Mouse (Mus musculus) hindbrain, embryonic 10.5 days (tissue): ENCODE measurements around the gene Pcdh8. TPM values are rescaled to one million over a fixed set of nuclear protein-coding genes. Genes with fewer than 3 reads are reported as not detected.

Experiments used
- DNase-seq: peaks from one replicate; pipeline ENCODE4 v3.0.0-alpha.2; 2017; ENCODE audit warnings: low spot score
- H3K27ac ChIP-seq: fragments of 300-500 bp; sonication (generic); 2 replicates; pipeline ENCODE4 v1.5.1; 2016; ENCODE audit warnings: mild to moderate bottlenecking, moderate library complexity
- H3K27me3 ChIP-seq: fragments of 300-500 bp; sonication (generic); 2 replicates; pipeline ENCODE4 v1.6.1; 2016; ENCODE audit warnings: mild to moderate bottlenecking; ENCODE audit not compliant: poor library complexity, insufficient read depth, severe bottlenecking
- H3K36me3 ChIP-seq: fragments of 300-500 bp; sonication (generic); 2 replicates; pipeline ENCODE4 v1.6.1; 2016; ENCODE audit warnings: mild to moderate bottlenecking, moderate library complexity
- H3K4me1 ChIP-seq: fragments of 300-500 bp; sonication (generic); replicated peaks from 2 replicates; pipeline ENCODE4 v1.6.1; 2016; ENCODE audit warnings: mild to moderate bottlenecking
- H3K4me3 ChIP-seq: fragments of 300-500 bp; sonication (generic); 2 replicates; pipeline ENCODE4 v1.5.1; 2016; ENCODE audit warnings: mild to moderate bottlenecking, moderate library complexity
- H3K9me3 ChIP-seq: fragments of 300-500 bp; sonication (generic); 2 replicates; pipeline ENCODE4 v1.6.1; 2016; ENCODE audit warnings: mild to moderate bottlenecking, moderate library complexity
- WGBS: fragments of 180-500 bp; shearing (Covaris S2); methylation state at CpG from one replicate; pipeline ENCODE4 v1.1.7; 2016; 5-methylcytosine and 5-hydroxymethylcytosine counted together
- polyA plus RNA-seq: library from polyadenylated mRNA; unstranded; fragments of >200 nt; fragmentation: Nextera tagmentation; extraction: Ambion mirVana; gene quantifications from 2 replicates; pipeline ENCODE4 v1.2.1, GENCODE M21; 2016

Gene Pcdh8
- polyA plus RNA-seq, 1 experiment from 2014 or later = 41.3 TPM

GRCm38 (mm10) chr14:79771802-79772511, 845 bp upstream of the Pcdh8 start:
- WGBS = 1% methylated on average over 20 of the region's 20 CpGs
- peak overlapping the region; percentile 85 for H3K27ac ChIP-seq
- peaks cover 26% of the 10 kb centered on the region for H3K36me3 ChIP-seq
- H3K27me3 ChIP-seq = peaks cover 83% of the 10 kb centered on the region
- H3K4me1 ChIP-seq = peaks cover 78% of the 10 kb centered on the region
- no peaks in the 10 kb centered on the region for H3K9me3 ChIP-seq
- H3K4me3 ChIP-seq = peak overlapping the region; percentile 69
- peak; percentile 41 for DNase-seq

GRCm38 (mm10) chr14:79770306-79771093, 612 bp downstream of the Pcdh8 start:
- Histone ChIP-seq H3K27me3 (peaks cover 89% of the 10 kb centered on the region), H3K4me3 (peak overlapping the region; percentile 69), H3K36me3 (peaks cover 32% of the 10 kb centered on the region), H3K27ac (peak overlapping the region; percentile 85), H3K4me1 (peaks cover 78% of the 10 kb centered on the region), H3K9me3 (no peaks in the 10 kb centered on the region)
- peak; percentile 37 for DNase-seq
- WGBS = 3% methylated on average over 62 of the region's 62 CpGs

- H3K36me3 ChIP-seq = peaks cover 32% of the 10 kb centered on the region
- peaks cover 73% of the 10 kb centered on the region for H3K4me1 ChIP-seq
Observed at GRCm38 (mm10) chr14:79769618-79770017, 1.5 kb downstream of the Pcdh8 start.

GRCm38 (mm10) chr14:79768996-79769395, 2.1 kb downstream of the Pcdh8 start:
- WGBS = 3% methylated on average over 30 of the region's 30 CpGs
- H3K36me3 ChIP-seq = peaks cover 32% of the 10 kb centered on the region
- peak overlapping the region; percentile 69 for H3K4me3 ChIP-seq
- peaks cover 79% of the 10 kb centered on the region for H3K27me3 ChIP-seq
- peak overlapping the region; percentile 85 for H3K27ac ChIP-seq
- peak; percentile 56 for DNase-seq
- H3K9me3 ChIP-seq = no peaks in the 10 kb centered on the region
- peaks cover 69% of the 10 kb centered on the region for H3K4me1 ChIP-seq

More at GRCm38 (mm10) chr14:79769618-79770017, 1.5 kb downstream of the Pcdh8 start:
- Histone ChIP-seq H3K27me3 (peaks cover 80% of the 10 kb centered on the region), H3K27ac (peak overlapping the region; percentile 85), H3K9me3 (no peaks in the 10 kb centered on the region), H3K4me3 (peak overlapping the region; percentile 69)
- under 1% methylated on average over 46 of the region's 46 CpGs for WGBS
- DNase-seq = peak; percentile 83

GRCm38 (mm10) chr14:79768076-79768830, 2.9 kb downstream of the Pcdh8 start:
- WGBS = 1% methylated on average over 59 of the region's 59 CpGs
- no peaks in the 10 kb centered on the region for H3K9me3 ChIP-seq
- peak overlapping the region; percentile 85 for H3K27ac ChIP-seq
- peaks cover 32% of the 10 kb centered on the region for H3K36me3 ChIP-seq
- peak overlapping the region; percentile 69 for H3K4me3 ChIP-seq
- peak; percentile 33 for DNase-seq
- peaks cover 72% of the 10 kb centered on the region for H3K27me3 ChIP-seq
- H3K4me1 ChIP-seq = peaks cover 62% of the 10 kb centered on the region

- 4% methylated on average over 11 of the region's 11 CpGs for WGBS
- Histone ChIP-seq H3K27ac (peak overlapping the region; percentile 85), H3K4me1 (peaks cover 55% of the 10 kb centered on the region), H3K27me3 (peaks cover 65% of the 10 kb centered on the region), H3K36me3 (peaks cover 32% of the 10 kb centered on the region), H3K4me3 (peak overlapping the region; percentile 69), H3K9me3 (no peaks in the 10 kb centered on the region)
- peak; percentile 21 for DNase-seq
Observed at GRCm38 (mm10) chr14:79767601-79768000, 3.5 kb downstream of the Pcdh8 start.

GRCm38 (mm10) chr14:79765196-79765765, 5.8 kb downstream of the Pcdh8 start:
- peaks cover 44% of the 10 kb centered on the region for H3K27me3 ChIP-seq
- H3K4me3 ChIP-seq = no peak overlapping the region
- 69% methylated on average over 6 of the region's 6 CpGs for WGBS
- H3K4me1 ChIP-seq = peaks cover 34% of the 10 kb centered on the region
- H3K36me3 ChIP-seq = peaks cover 32% of the 10 kb centered on the region
- DNase-seq = no peak
- no peaks in the 10 kb centered on the region for H3K9me3 ChIP-seq
- no peak overlapping the region for H3K27ac ChIP-seq

GRCm38 (mm10) chr14:79754601-79755222, 16.4 kb downstream of the Pcdh8 start:
- Histone ChIP-seq H3K36me3 (no peaks in the 10 kb centered on the region), H3K4me1 (peaks cover 12% of the 10 kb centered on the region), H3K27ac (peak overlapping the region; percentile 73; the same call in 1 of the 2 replicates), H3K9me3 (no peaks in the 10 kb centered on the region), H3K4me3 (no peak overlapping the region), H3K27me3 (no peaks in the 10 kb centered on the region)
- WGBS = 62% methylated on average over 13 of the region's 13 CpGs
- DNase-seq = no peak

GRCm38 (mm10) chr14:79754157-79754556, 17.0 kb downstream of the Pcdh8 start:
- 39% methylated on average over 3 of the region's 3 CpGs for WGBS
- no peak for DNase-seq

GRCm38 (mm10) chr14:79753733-79754132, 17.4 kb downstream of the Pcdh8 start:
- WGBS = 83% methylated on average over 7 of the region's 7 CpGs
- no peak overlapping the region for H3K27ac ChIP-seq
- no peaks in the 10 kb centered on the region for H3K27me3 ChIP-seq
- H3K36me3 ChIP-seq = no peaks in the 10 kb centered on the region
- no peak overlapping the region for H3K4me3 ChIP-seq
- H3K9me3 ChIP-seq = no peaks in the 10 kb centered on the region
- no peak for DNase-seq
- H3K4me1 ChIP-seq = peaks cover 12% of the 10 kb centered on the region

More at GRCm38 (mm10) chr14:79754157-79754556, 17.0 kb downstream of the Pcdh8 start:
- Histone ChIP-seq H3K9me3 (no peaks in the 10 kb centered on the region), H3K4me3 (no peak overlapping the region), H3K36me3 (no peaks in the 10 kb centered on the region), H3K27me3 (no peaks in the 10 kb centered on the region), H3K4me1 (peaks cover 12% of the 10 kb centered on the region), H3K27ac (peak overlapping the region; percentile 73; the same call in 1 of the 2 replicates)

- Histone ChIP-seq H3K4me3 (no peak overlapping the region), H3K27me3 (no peaks in the 10 kb centered on the region), H3K27ac (no peak overlapping the region), H3K36me3 (no peaks in the 10 kb centered on the region), H3K9me3 (no peaks in the 10 kb centered on the region), H3K4me1 (no peaks in the 10 kb centered on the region)
- DNase-seq = no peak
- WGBS = 89% methylated on average over 3 of the region's 3 CpGs
Observed at GRCm38 (mm10) chr14:79740515-79740914, 30.6 kb downstream of the Pcdh8 start.

- no peaks in the 10 kb centered on the region for H3K27me3 ChIP-seq
- DNase-seq = no peak
- 82% methylated on average over 9 of the region's 9 CpGs for WGBS
Observed at GRCm38 (mm10) chr14:79738441-79738840, 32.7 kb downstream of the Pcdh8 start.

More at GRCm38 (mm10) chr14:79738441-79738840, 32.7 kb downstream of the Pcdh8 start:
- no peaks in the 10 kb centered on the region for H3K9me3 ChIP-seq
- H3K36me3 ChIP-seq = no peaks in the 10 kb centered on the region
- no peak overlapping the region for H3K27ac ChIP-seq
- no peaks in the 10 kb centered on the region for H3K4me1 ChIP-seq
- H3K4me3 ChIP-seq = no peak overlapping the region
